8 mouse cellular contexts compared by ENCODE assay signal in the genomic region with DNA sequence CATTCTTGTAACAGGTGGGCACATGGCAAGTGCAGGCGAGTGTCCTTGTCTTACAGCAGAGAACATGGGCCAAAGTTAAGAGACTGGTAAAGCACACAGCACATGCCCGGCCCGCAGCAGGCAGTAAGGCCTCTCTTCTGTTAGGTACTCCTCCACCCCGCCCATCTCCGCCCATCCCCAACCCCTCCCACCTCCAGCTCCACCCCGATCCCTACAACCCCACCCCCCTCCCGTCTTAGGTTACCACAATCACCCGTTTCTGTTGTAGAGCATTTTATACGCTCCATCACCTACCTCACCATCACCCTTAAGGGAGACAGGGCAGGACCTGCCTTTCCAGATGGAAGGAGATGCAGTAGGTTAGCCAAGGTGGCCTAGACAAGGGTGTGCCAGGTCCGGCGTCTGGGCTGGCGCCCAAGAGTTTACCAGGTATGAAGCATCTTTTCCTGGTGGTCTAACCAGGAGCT. TPM values are rescaled to one million over a fixed set of nuclear protein-coding genes. Genes with fewer than 3 reads are reported as not detected.
A peak's percentile ranks its signal among the peaks of the same experiment; 100 is the strongest.
DNase-seq lines count a peak whose midpoint lies in the region; ATAC-seq lines count a peak whose summit lies in the region.
"Had no signal": no experiment of that assay in that cellular context is flagged by ENCODE, and none has a peak within 500 bp of the region (broad histone marks: within the 10 kb centered on the region; RNA-seq: fewer than 3 reads in every experiment).

Gene Opn1sw (minus strand): TSS at position 417 of the 467 bp plus-strand sequence.

- H3K4me2 ChIP-seq in limb, embryonic 12.5 days: peak within 1 kb of the TSS; percentile 52
- peak within 1 kb of the TSS; percentile 30 for H3K4me2 ChIP-seq in neural tube, embryonic 13.5 days

- H3K4me1 ChIP-seq in limb, embryonic 12.5 days (replicated peaks): peaks cover 26% of the 10 kb centered on the region
- peaks cover 5% of the 10 kb centered on the region; the same call in 1 of the 2 replicates for H3K4me1 ChIP-seq in neural tube, embryonic 13.5 days (replicated peaks)

- no peaks in the 10 kb centered on the region for H3K9me3 ChIP-seq in limb, embryonic 12.5 days
- H3K9me3 ChIP-seq in neural tube, embryonic 13.5 days: no peaks in the 10 kb centered on the region

- DNase-seq in retina, postnatal 1 day: peak; percentile 37
- DNase-seq in retina, embryonic 14.5 days (ENCODE audit: low spot score): no peak
- DNase-seq in c-Kit-positive CD71-positive TER-119-negative erythroid progenitor cells, embryonic 14.5 days (ENCODE audit: low read depth): peak; percentile 53
- peak; percentile 21 for DNase-seq in gastrocnemius, postnatal 25 days

- peak within 1 kb of the TSS; percentile 64; the same call in 1 of the 2 replicates for H3K27ac ChIP-seq in limb, embryonic 12.5 days
- no peak within 1 kb of the TSS for H3K27ac ChIP-seq in neural tube, embryonic 13.5 days (replicated peaks)

- ATAC-seq in limb, embryonic 12.5 days (ENCODE audit: insufficient number of reproducible peaks, insufficient read depth, low FRiP score, low TSS enrichment, low read depth): peak; percentile 73; the same call in 1 of the 2 replicates
- ATAC-seq in neural tube, embryonic 13.5 days (ENCODE audit: low read depth): peak; percentile 40; the same call in 1 of the 2 replicates
- ATAC-seq in frontal cortex, adult (ENCODE audit: low TSS enrichment): no peak

- peaks cover 7% of the 10 kb centered on the region; the same call in 1 of the 2 replicates for H3K27me3 ChIP-seq in limb, embryonic 12.5 days
- H3K27me3 ChIP-seq in neural tube, embryonic 13.5 days: peaks cover 13% of the 10 kb centered on the region

- peak within 1 kb of the TSS; percentile 31 for H3K4me3 ChIP-seq in limb, embryonic 12.5 days (replicated peaks)
- peak within 1 kb of the TSS; percentile 15 for H3K4me3 ChIP-seq in neural tube, embryonic 13.5 days

- no peak within 1 kb of the TSS; the same call in 1 of the 2 replicates for H3K9ac ChIP-seq in limb, embryonic 12.5 days (replicated peaks)
- no peak within 1 kb of the TSS for H3K9ac ChIP-seq in neural tube, embryonic 13.5 days

- 5% methylated on average over 12 of the region's 12 CpGs for WGBS in limb, embryonic 12.5 days
- 3% methylated on average over 12 of the region's 12 CpGs for WGBS in neural tube, embryonic 13.5 days

- no peaks in the 10 kb centered on the region for H3K36me3 ChIP-seq in limb, embryonic 12.5 days
- H3K36me3 ChIP-seq in neural tube, embryonic 13.5 days: no peaks in the 10 kb centered on the region

RNA-seq across cellular contexts. Expression of gene Opn1sw, which starts in this region (rescaled TPM):
- under 1 TPM; 0.13 to 0.32 TPM for total RNA-seq in gastrocnemius, postnatal 25 days (2021)
- polyA plus RNA-seq in limb, embryonic 12.5 days (2016; fragmentation: Nextera tagmentation; extraction: Ambion mirVana): 0.31 and 1.1 TPM in 2 replicates
- 0.25 and 0.34 TPM in 2 replicates for polyA plus RNA-seq in neural tube, embryonic 13.5 days (2015; fragmentation: Nextera tagmentation; extraction: Ambion mirVana)
- total RNA-seq: heart, postnatal 10 days had no signal

Comparison
In these comparisons a context has a peak if more than half of its experiments do, and no peak if none do; other contexts are left out.
1. Peak in DNase-seq in gastrocnemius, postnatal 25 days; RNA of the gene not detected or under 1 TPM.
2. Peak in ATAC-seq, H3K4me3 ChIP-seq and H3K4me2 ChIP-seq in neural tube, embryonic 13.5 days; RNA of the gene not detected or under 1 TPM.